Mouse (Mus musculus) embryonic facial prominence, embryonic 15.5 days (tissue): ENCODE data around the gene Casp1. TPM values are rescaled to one million over a fixed set of nuclear protein-coding genes. Genes with fewer than 3 reads are reported as not detected.

Experiments
- ATAC-seq: fragments of 200-750 bp; cut with Nextera tagmentation; 2 replicates; pipeline ENCODE4 v1.8.0; 2017; ENCODE audit warnings: low read depth, moderate TSS enrichment; ENCODE audit not compliant: insufficient number of reproducible peaks, low FRiP score, low TSS enrichment
- H3K27ac ChIP-seq: fragments of 300-500 bp; sonication (generic); replicated peaks from 2 replicates; pipeline ENCODE4 v1.5.1; 2015; ENCODE audit warnings: mild to moderate bottlenecking, inconsistent platforms
- H3K27me3 ChIP-seq: fragments of 300-500 bp; sonication (generic); 2 replicates; pipeline ENCODE4 v1.6.1; 2015; ENCODE audit warnings: inconsistent platforms
- H3K36me3 ChIP-seq: fragments of 300-500 bp; sonication (generic); 2 replicates; pipeline ENCODE4 v1.6.1; 2015; ENCODE audit warnings: mild to moderate bottlenecking, inconsistent platforms
- H3K4me1 ChIP-seq: fragments of 300-500 bp; sonication (generic); 2 replicates; pipeline ENCODE4 v1.6.1; 2015; ENCODE audit warnings: inconsistent platforms
- H3K4me2 ChIP-seq: fragments of 300-500 bp; sonication (generic); replicated peaks from 2 replicates; pipeline ENCODE4 v1.6.1; 2015; ENCODE audit warnings: mild to moderate bottlenecking, inconsistent platforms
- H3K4me3 ChIP-seq: fragments of 300-500 bp; sonication (generic); replicated peaks from 2 replicates; pipeline ENCODE4 v1.5.1; 2015; ENCODE audit warnings: mild to moderate bottlenecking, inconsistent platforms
- H3K9ac ChIP-seq: fragments of 300-500 bp; sonication (generic); 2 replicates; pipeline ENCODE4 v1.6.1; 2015; ENCODE audit warnings: inconsistent platforms
- H3K9me3 ChIP-seq: fragments of 300-500 bp; sonication (generic); replicated peaks from 2 replicates; pipeline ENCODE4 v1.6.1; 2016; ENCODE audit warnings: inconsistent platforms
- whole genome bisulfite sequencing: fragments of 180-500 bp; shearing (Covaris S2); methylation state at CpG from one replicate; pipeline ENCODE4 v1.1.7; 2015; 5-methylcytosine and 5-hydroxymethylcytosine counted together
- polyA plus RNA-seq: library from polyadenylated mRNA; unstranded; fragments of >200 nt; fragmentation: Nextera tagmentation; extraction: Ambion mirVana; gene quantifications from 2 replicates; pipeline ENCODE4 v1.2.1, GENCODE M21; 2015

Gene Casp1
- polyA plus RNA-seq, 1 experiment from 2014 or later, result 5.3 TPM

DNA sequence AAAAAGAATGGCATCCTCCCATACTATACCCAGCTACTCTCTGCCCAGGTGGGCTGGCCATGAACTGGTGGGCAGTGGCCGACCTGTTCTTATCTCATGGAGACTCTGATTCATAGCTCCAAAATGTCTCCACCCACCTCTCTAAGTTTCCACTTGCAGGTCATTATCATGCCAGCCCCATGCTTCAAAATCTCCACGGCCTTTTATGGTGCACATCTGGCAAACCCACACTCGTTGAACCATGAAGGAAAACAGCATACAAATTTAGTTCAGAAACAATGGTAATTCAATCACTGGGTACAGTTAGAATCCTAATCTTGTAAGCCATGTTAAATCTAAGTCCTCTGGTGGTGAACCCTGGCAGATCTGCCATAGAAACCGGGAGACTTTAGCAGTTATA, 13.1 kb downstream of the Casp1 start:
- Histone ChIP-seq H3K4me2 (no peak overlapping the region), H3K4me1 (no peaks in the 10 kb centered on the region), H3K9me3 (no peaks in the 10 kb centered on the region), H3K36me3 (no peaks in the 10 kb centered on the region), H3K27ac (no peak overlapping the region), H3K9ac (no peak overlapping the region), H3K27me3 (no peaks in the 10 kb centered on the region), H3K4me3 (no peak overlapping the region)
- 67% methylated on average over 4 of the region's 4 CpGs for WGBS
- no peak for ATAC-seq

DNA sequence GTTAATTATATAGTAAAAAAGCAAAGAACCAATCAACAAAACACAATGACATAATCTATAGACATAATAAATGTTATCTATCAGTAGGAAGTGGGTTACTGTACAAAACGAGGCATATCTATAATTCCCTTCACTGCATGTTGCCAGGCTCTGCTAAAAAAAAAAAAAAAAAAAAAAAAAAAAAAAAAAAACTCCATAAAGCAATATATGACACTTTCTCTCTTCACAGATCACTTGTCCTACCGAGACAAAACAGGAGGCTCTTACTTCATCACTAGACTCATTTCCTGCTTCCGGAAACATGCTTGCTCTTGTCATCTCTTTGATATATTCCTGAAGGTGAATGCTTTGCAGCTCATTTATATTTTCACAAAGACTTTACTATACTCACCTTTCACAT, 29.9 kb downstream of the Casp1 start:
- Histone ChIP-seq H3K9me3 (no peaks in the 10 kb centered on the region), H3K27ac (no peak overlapping the region), H3K4me2 (no peak overlapping the region), H3K36me3 (no peaks in the 10 kb centered on the region), H3K9ac (no peak overlapping the region), H3K4me1 (no peaks in the 10 kb centered on the region), H3K27me3 (no peaks in the 10 kb centered on the region), H3K4me3 (no peak overlapping the region)
- ATAC-seq, result no peak
- 68% methylated on average over 3 of the region's 3 CpGs for WGBS

DNA sequence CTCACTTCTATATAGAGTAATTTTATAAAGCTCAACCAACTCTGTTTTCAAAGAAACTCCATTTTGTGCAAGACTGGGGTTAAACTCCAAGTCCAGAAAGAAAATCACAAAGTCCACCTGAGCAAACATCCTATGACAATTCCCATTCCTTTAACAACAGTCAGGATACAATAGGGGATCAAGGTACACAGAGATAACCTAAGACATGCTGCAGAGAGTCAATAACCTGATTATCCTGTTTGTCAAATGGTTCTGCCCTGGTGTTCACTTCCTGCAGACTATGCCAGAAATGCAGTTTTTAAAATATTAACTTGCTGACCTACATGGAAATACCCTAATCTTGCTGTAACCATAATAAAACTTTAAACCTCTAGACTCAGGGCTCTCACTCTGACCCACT, 34.1 kb downstream of the Casp1 start:
- H3K36me3 ChIP-seq, result no peaks in the 10 kb centered on the region
- H3K9ac ChIP-seq, result no peak overlapping the region
- no peaks in the 10 kb centered on the region for H3K4me1 ChIP-seq
- H3K4me3 ChIP-seq, result no peak overlapping the region
- no peak overlapping the region for H3K4me2 ChIP-seq
- H3K27ac ChIP-seq, result no peak overlapping the region
- no peak for ATAC-seq
- H3K27me3 ChIP-seq, result no peaks in the 10 kb centered on the region
- H3K9me3 ChIP-seq, result no peaks in the 10 kb centered on the region

DNA sequence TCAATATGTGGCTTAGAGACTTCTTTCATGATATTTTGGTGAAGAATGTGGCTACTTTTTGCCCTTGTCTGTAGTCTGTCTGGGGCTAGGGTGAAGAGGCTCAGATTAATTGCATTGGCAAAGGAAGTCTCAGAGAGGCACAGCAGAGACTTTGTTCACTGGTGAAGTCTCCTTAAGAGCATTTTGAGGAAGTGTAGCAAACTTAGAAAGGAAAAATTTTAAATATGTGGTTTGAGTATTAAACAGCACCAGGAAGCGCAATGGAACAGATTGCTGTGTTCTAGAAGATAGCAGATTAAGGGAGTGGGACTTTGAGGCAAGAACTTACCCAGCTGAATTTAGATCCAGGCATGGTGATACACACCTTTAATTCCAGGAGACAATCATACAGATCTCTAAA, 35.1 kb downstream of the Casp1 start:
- H3K36me3 ChIP-seq, result no peaks in the 10 kb centered on the region
- no peak overlapping the region for H3K4me2 ChIP-seq
- no peak overlapping the region for H3K4me3 ChIP-seq
- 88% methylated on average over 1 of the region's 1 CpGs for WGBS
- H3K27ac ChIP-seq, result no peak overlapping the region
- H3K9me3 ChIP-seq, result no peaks in the 10 kb centered on the region
- H3K27me3 ChIP-seq, result no peaks in the 10 kb centered on the region
- H3K9ac ChIP-seq, result no peak overlapping the region
- ATAC-seq, result no peak
- no peaks in the 10 kb centered on the region for H3K4me1 ChIP-seq

DNA sequence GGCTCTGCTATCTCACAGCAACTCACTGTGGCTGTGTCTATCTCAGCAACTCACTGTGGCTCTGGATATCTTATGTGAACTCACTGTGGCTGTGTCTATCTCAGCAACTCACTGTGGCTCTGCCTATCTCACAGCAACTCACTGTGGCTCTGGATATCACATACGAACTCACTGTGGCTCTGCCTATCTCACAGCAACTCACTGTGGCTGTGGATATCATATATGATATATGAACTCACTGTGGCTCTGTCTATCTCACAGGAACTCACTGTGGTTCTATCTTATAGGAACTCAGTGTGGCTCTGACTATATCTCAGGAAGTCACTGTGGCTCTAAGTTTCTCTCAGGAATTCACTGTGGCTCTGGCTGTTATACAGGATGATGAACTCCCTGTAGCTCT, 44.8 kb downstream of the Casp1 start:
- H3K36me3 ChIP-seq, result no peaks in the 10 kb centered on the region
- no peaks in the 10 kb centered on the region for H3K4me1 ChIP-seq
- H3K9ac ChIP-seq, result no peak overlapping the region
- no peak overlapping the region for H3K4me3 ChIP-seq
- no peak for ATAC-seq
- H3K27me3 ChIP-seq, result no peaks in the 10 kb centered on the region
- H3K4me2 ChIP-seq, result no peak overlapping the region
- WGBS, result 72% methylated on average over 1 of the region's 1 CpGs
- H3K9me3 ChIP-seq, result no peaks in the 10 kb centered on the region
- no peak overlapping the region for H3K27ac ChIP-seq

DNA sequence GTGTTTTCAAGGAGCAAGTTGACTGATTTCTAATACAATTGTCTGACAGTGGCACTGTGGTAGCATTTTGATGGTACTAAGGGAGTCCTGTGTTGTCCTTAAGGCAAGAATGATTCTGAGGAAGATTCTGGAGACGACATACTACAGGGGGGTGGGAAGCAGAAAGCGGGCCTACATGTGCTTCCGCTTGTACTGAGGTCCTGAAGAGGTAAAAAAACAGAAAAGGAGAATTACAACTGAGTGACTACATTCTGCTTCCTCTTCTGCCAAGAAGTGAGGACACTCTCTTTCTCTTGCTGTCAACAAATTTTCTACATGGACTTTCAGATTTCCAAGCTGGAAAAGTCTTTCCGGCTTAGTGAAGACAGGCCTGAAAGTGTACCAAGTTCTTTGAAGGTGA, 45.8 kb downstream of the Casp1 start:
- no peak overlapping the region for H3K27ac ChIP-seq
- H3K9ac ChIP-seq, result no peak overlapping the region
- H3K27me3 ChIP-seq, result no peaks in the 10 kb centered on the region
- ATAC-seq, result no peak
- no peak overlapping the region for H3K4me2 ChIP-seq
- no peaks in the 10 kb centered on the region for H3K4me1 ChIP-seq
- no peaks in the 10 kb centered on the region for H3K36me3 ChIP-seq
- no peaks in the 10 kb centered on the region for H3K9me3 ChIP-seq
- H3K4me3 ChIP-seq, result no peak overlapping the region
- 76% methylated on average over 4 of the region's 4 CpGs for WGBS

DNA sequence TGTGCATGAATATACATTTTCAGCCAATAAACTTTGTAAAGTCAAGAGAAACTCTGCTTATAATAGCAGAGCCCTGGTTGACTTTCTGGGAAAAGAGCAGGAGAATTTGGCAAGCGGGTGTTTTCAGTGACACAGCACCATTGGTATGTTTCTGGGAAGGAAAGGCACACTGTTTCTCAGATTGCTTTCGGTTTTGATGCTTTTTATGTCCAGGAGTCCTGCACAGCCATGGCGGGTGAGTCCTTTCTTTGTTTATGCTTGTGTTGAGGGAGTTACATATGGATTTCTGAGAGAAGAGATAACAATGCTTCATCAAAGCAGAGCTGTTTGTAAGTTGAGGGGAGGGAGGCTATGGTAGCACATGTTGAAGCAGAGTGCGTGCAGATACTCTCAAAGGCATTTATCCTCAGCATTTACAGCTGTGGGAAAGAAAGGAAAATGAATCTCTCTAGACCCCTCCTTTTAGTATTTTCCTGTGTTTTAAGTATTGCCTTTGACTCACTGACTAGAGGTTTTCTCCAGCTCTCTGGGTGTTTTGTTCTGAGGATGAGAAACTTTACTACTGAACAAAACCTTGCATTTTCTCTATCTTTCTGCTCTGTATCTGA, 47.1 kb downstream of the Casp1 start, which contains the start of gene Casp12:
Gene Casp12 (plus strand): TSS at position 140 of the 608 bp plus-strand sequence.
- no peak for ATAC-seq
- no peak within 1 kb of the TSS for H3K4me2 ChIP-seq
- WGBS, result 66% methylated on average over 4 of the region's 4 CpGs

DNA sequence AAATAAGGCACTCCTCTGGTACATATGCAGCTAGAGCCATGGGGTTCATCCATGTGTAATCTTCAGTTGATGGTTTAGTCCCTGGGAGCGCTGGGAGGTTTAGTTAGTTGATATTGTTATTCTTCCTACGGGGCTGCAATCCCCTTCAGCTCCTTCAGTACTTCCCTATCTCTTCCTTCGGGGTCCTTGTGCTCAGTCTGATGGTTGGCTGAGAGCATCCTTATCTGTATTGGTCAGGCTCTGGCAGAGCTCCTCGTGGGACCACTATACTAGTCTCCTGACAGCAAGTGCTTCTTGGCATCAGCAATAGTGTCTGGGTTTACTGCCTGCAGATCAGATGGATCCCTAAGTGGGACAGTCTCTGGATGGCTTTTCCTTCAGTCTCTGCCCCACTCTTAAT, 49.1 kb downstream of the Casp1 start:
- no peak for ATAC-seq
- Histone ChIP-seq H3K9me3 (no peaks in the 10 kb centered on the region), H3K27me3 (no peaks in the 10 kb centered on the region), H3K4me1 (no peaks in the 10 kb centered on the region), H3K36me3 (no peaks in the 10 kb centered on the region), H3K4me3 (no peak overlapping the region), H3K9ac (no peak overlapping the region), H3K27ac (no peak overlapping the region), H3K4me2 (no peak overlapping the region)
- 80% methylated on average over 4 of the region's 4 CpGs for WGBS

More for the DNA sequence above, 47.1 kb downstream of the Casp1 start, which contains the start of gene Casp12:
- Histone ChIP-seq H3K9ac (no peak within 1 kb of the TSS), H3K27me3 (no peaks in the 10 kb centered on the region), H3K9me3 (no peaks in the 10 kb centered on the region), H3K36me3 (no peaks in the 10 kb centered on the region), H3K4me1 (no peaks in the 10 kb centered on the region), H3K27ac (no peak within 1 kb of the TSS), H3K4me3 (no peak within 1 kb of the TSS)

DNA sequence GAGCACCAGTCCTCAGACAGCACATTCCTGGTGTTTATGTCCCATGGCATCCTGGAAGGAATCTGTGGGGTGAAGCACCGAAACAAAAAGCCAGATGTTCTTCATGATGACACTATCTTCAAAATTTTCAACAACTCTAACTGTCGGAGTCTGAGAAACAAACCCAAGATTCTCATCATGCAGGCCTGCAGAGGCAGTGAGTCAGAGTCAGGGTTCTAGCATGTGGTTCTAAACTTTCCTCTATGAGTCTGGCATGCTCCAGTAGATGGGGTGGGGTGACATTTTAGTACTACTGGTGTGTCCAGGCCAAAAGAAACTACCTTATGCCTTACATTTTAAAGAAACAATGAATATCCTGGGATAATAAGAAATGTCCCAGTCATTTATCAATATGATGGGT, 55.4 kb downstream of the Casp1 start:
- H3K9me3 ChIP-seq, result no peaks in the 10 kb centered on the region
- 76% methylated on average over 2 of the region's 2 CpGs for WGBS

DNA sequence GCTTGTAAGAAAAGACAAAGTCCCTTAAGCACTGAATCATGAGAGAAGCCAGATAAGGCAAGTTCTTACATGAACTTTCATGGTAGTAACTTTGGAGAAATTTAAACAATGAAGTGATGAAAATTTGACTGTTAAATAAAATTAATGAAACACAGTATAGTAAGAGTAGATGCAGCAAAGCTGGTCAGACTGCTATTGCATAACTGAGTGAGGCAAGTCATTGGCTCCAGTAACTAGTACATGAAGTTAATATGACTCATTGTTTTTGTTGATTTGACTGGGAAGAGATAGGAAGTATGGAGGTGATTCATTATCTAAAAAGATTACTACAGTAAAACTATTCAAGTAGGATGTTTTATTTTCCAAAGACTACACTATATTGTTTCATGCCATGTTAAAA, 58.5 kb downstream of the Casp1 start:
- no peak overlapping the region for H3K4me3 ChIP-seq
- no peaks in the 10 kb centered on the region for H3K27me3 ChIP-seq
- no peaks in the 10 kb centered on the region for H3K36me3 ChIP-seq
- H3K4me1 ChIP-seq, result no peaks in the 10 kb centered on the region
- no peak overlapping the region for H3K27ac ChIP-seq
- no peak overlapping the region for H3K4me2 ChIP-seq
- no peak overlapping the region for H3K9ac ChIP-seq
- no peak for ATAC-seq
- H3K9me3 ChIP-seq, result no peaks in the 10 kb centered on the region

More for the DNA sequence above, 55.4 kb downstream of the Casp1 start:
- ATAC-seq, result no peak
- H3K27ac ChIP-seq, result no peak overlapping the region
- H3K4me3 ChIP-seq, result no peak overlapping the region
- no peak overlapping the region for H3K4me2 ChIP-seq
- no peaks in the 10 kb centered on the region for H3K4me1 ChIP-seq
- no peaks in the 10 kb centered on the region for H3K27me3 ChIP-seq
- H3K9ac ChIP-seq, result no peak overlapping the region
- no peaks in the 10 kb centered on the region for H3K36me3 ChIP-seq
